Mouse (Mus musculus): ENCODE results near the gene Fscn2. TPM values are rescaled to one million over a fixed set of nuclear protein-coding genes. Genes with fewer than 3 reads are reported as not detected.
"Not testable (repeated sequence)": the region's sequence is repeated elsewhere in the genome, so short reads cannot be mapped to it uniquely, and the experiment has no call there.

Fscn2 gene
- total RNA-seq, 2 experiments from 2014 or later: not detected

DNA sequence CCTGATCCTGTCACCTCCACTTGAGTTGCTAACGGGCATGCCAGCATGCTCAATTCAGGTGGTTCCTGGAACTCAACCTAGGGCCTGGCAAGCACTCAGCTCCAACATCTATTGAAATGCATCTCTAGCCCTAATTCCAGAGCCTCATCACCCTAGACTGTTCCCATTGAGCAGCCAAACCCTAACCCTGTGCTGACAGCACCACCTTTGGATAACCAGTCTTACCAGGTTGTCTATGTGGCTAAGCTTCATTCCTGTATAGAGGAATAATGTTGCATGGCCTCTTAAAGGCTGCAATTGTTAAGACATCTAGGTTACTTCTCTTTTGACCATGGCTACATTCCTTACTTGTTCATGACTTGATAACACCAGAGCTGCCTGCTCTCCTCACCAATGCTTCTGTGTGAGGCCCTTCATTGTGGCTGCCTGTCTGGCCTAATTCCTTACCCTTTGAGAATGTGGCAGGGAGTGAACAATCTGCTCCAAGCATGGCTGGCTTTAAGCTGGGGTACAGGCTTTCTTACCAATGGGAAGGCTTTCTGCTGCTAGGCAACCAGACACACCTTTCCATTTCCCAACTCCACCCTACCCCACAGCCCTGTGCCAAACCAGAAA, 16.2 kb upstream of the Fscn2 start:
- no peak for DNase-seq (ENCODE audit: low spot score in 2 of 2)

DNA sequence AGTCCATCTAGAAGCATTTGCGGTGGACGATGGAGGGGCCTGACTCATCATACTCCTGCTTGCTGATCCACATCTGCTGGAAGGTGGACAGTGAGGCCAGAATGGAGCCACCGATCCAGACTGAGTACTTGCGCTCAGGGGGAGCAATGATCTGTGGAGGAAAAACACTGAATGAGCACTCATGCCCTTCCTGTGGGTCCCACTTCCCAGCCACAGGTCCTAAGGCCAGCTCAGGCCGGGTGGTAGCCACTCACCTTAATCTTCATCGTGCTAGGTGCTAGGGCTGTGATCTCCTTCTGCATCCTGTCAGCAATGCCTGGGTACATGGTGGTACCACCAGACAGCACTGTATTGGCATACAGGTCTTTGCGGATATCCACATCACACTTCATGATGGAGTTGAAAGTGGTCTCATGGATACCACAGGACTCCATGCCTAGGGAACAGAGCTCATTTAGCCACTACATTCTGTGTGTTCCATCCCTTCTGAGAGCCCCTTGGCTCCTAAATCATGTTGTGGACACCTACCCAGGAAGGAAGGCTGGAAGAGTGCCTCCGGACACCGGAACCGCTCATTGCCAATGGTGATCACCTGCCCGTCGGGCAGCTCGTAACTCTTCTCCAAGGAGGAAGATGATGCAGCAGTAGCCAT, 14.8 kb upstream of the Fscn2 start:
- DNase-seq (ENCODE audit: low spot score in 2 of 2): not testable (repeated sequence)

DNA sequence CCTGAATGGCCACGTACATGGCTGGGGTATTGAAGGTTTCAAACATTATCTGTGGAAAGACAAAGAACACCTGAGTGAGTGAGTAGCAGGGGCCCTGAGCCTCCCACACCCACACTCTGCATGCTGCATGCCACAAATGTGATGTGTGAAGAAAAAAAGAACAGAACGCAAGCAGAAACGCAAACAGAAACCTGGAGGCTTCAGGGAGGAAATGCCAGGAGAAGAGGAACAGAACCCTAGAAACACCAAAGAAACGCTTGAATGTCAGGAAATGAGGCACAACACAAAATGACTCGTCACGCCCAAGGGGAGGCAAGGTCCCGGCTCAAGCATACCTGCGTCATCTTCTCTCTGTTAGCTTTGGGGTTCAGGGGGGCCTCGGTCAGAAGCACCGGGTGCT, 14.0 kb upstream of the Fscn2 start:
- no peak for DNase-seq (ENCODE audit: low spot score in 2 of 2)

GRCm38 (mm10) chr11:120347791-120348683, 13.3 kb upstream of the Fscn2 start, which contains the start of gene Actg1:
TSS of gene Actg1 (minus strand) at chr11:120348542.
- peak; percentile 77 to 86 for DNase-seq (ENCODE audit: low spot score in 2 of 2)

- peak in 1 of 2 experiments; percentile 35 for DNase-seq (ENCODE audit: low spot score in 2 of 2)
Observed at GRCm38 (mm10) chr11:120348684-120349370, 12.5 kb upstream of the Fscn2 start.

DNA sequence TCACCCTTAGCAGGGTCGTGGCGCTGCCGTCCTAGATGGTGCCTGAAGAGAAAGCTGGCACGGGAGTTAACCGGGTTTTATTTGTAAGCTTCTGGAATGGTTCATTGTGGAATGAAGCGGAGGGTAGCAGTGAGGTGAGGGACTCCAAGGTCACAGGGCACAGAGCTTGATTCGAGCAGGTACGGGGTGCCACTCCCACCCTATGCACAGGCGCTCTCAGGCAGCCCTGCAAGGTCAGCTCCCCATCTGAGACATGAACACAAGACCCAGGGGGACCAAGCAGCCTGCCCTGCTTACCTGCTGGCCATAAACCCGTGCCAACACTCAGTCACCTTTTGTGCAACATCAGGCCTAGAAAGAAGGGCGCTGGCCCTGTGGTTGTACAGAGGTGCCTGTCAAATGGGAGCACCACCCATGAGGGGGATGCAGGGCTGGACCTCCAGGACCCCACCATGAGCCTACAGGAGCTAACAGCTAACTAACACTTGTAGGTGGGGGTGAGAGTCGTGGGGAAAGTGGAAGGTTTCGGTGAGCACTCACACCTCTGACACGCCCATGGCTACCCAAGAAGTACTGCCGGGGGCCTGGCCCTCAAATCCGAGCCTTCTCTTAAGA, 11.9 kb upstream of the Fscn2 start:
- no peak for DNase-seq (ENCODE audit: low spot score in 2 of 2)

- peak; percentile 55 to 63 for DNase-seq (ENCODE audit: low spot score in 2 of 2)
Observed at GRCm38 (mm10) chr11:120349986-120350702, 11.2 kb upstream of the Fscn2 start.

DNA sequence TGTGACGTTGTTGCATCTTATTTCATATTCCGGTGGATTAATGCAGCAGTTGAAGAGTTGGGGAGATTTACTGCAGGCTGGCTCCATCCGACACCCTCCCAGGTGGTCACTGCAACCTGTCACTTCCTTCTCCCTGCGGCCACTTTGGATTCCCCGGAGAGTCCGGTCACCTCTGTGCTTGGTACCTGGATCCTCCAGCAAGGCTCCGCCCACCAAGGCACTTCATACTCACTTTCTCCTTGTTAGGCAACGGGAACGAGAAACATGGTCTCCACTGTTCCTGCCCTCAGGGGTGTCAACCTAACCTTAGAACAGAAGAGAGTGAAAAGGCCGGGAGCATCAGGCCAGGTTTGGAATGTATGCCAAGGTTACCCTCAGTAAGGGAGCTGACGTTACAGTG, 10.6 kb upstream of the Fscn2 start:
- DNase-seq (ENCODE audit: low spot score in 2 of 2): no peak

DNA sequence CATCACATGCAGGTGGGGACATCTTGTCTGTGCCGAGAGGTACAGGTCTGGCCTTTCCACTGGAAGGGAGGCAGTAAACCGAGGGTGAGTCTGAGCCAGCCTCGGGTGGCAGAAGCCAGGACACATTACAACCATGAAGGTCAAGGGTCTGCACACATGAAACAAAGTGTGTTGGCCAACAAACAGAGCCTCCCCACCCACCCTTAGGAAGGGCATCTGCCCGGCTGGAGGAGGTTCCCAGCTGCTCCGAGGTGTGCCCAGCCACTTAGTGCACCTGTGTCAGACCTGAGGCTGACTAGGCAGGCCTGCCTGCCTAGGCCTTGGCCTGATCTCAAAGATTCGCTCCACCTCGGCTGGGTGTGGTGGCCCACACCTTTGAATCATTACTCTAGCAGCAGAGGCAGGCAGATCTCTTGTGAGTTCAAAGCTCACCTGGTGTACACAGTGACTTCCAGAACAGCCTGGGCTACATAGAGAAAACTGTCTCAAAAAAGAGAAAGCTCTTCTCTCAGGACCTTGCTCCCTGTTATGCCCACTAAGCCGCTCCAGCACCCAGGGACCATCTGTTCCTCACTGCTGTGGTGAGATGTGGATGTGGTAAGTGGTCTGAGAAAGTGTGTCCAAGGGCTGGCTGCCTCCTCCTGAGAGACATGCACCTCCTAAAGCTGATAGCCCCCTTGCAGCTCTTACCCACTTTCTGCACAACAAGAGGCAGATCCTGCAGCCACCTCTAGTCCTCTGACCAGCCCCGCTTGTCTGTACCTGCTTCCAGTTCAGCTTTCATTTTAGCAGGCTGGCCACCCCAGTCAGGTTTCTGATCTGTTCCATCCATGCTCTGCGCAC, 9.9 kb upstream of the Fscn2 start:
- peak in 1 of 2 experiments; percentile 1 for DNase-seq (ENCODE audit: low spot score in 2 of 2)

GRCm38 (mm10) chr11:120352093-120352350, 9.3 kb upstream of the Fscn2 start:
- DNase-seq (ENCODE audit: low spot score in 2 of 2): peak in 1 of 2 experiments; percentile 1

DNA sequence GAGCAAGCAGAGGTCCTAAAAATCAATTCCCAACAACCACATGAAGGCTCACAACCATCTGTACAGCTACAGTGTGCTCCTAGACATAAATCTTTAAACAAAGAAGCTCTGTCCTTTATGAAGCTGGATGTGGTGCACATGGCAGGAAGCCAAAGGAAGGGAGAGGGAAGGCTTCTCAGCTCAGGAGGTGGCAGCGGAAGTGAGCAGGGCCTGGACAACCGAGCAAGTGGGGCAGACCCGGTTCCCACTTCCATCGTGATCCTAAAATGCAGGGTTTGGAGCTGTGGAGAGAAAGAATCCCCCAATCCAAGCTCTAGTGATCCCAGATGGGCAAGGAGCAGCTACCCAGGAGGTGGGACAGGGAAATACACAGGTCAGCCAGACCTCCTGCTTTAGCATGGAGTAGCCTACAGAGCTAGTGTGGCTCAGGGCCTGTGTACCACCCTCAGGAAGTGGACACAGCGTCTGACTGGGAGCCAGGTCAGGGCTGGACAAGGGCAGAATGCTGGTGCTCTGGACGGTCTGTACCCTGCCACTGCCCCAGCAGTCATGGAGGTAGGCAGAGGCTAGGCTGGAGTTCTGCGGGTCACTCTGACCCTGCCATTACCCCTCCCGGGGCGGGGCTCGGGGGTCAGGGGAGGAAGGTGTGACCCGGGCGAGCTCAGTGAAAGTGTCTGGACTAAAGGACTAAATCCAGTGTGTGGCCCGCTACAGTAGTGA, 8.6 kb upstream of the Fscn2 start:
- DNase-seq (ENCODE audit: low spot score in 2 of 2): peak in 1 of 2 experiments; percentile 8

DNA sequence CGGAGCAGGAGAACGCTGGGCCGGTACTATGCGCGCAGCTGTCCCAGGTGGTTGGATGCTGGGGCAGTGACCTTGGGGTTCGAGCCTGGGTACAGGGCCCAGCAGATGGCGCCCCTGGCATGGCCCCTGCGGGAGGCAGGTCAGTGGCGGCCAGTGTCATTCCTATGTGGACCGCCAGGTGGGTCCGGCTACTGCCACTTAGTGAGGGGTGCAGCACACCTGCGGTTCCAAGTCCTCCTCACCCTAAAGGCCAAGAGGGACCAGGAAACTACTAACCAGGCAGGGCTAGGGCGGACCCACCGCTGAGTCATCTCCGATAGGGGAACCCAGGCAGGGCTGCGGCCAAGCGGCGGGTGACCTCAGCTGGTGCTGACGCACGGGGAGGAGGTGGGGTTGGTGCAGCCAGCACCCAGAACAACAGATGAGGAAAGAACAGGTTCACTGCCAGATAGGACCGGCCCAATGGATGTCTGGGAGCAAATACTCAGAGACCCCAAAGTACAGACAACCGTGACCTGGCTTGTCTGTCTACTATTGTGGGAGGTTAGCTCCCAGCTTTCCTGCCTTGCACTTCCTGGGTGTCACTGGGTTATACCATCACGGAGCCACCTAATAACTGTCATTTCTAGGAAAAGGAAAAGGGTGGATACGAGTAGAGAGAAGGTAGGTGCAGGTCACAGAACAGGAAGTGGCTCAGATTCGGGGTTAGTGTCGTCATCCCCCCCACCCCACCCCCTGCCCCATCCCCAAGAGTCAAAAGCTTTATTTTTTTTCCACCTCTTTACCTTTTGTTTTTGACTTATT, 7.6 kb upstream of the Fscn2 start:
- peak in 1 of 2 experiments; percentile 56 for DNase-seq (ENCODE audit: low spot score in 2 of 2)

- peak in 1 of 2 experiments; percentile 12 for DNase-seq (ENCODE audit: low spot score in 2 of 2)
Observed at GRCm38 (mm10) chr11:120354304-120355276, 6.7 kb upstream of the Fscn2 start.

GRCm38 (mm10) chr11:120355277-120356039, 5.9 kb upstream of the Fscn2 start:
- DNase-seq (ENCODE audit: low spot score in 2 of 2): no peak

DNA sequence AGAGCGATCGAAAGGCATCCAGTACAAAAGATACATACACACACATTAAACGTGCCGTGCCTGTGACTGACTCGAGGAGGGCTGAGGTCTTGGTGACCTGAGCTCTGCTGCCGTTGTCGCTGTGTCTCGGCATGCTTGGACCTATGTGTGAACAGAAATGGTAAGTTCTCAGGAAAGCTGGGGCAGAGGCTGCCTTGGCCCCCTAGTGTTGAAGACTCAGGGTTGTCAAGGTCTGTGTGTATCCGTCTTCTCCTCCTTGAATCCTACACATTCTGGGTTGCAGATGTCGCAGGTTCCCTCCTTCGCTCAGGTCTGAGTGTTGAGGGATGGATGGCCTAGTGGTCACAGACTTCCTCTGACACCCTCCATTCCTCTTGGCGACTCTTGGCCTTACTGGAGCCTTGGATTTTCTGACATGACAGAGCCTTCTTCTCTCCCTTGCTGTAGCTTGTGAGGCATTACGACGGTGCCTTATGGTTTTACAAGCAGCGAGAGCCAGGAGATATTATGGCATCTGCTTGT, 5.0 kb upstream of the Fscn2 start:
- DNase-seq (ENCODE audit: low spot score in 2 of 2): no peak

GRCm38 (mm10) chr11:120356900-120357299, 4.4 kb upstream of the Fscn2 start:
- no peak for DNase-seq (ENCODE audit: low spot score in 2 of 2)

Measured in left cerebral cortex, adult 18-20 months (tissue).